Mouse (Mus musculus) ES-Bruce4 (cell line): Measurements from ENCODE around the gene Lmod1. TPM values are rescaled to one million over a fixed set of nuclear protein-coding genes. Genes with fewer than 3 reads are reported as not detected.

ENCODE experiments used
- H3K27ac ChIP-seq: 2 replicates; pipeline ENCODE4 v1.5.1; 2012; ENCODE audit warnings: low read length, inconsistent platforms; ENCODE audit not compliant: insufficient read depth
- H3K27me3 ChIP-seq: 2 replicates; pipeline ENCODE4 v1.6.1; 2012; ENCODE audit warnings: mild to moderate bottlenecking, low read length, inconsistent platforms; ENCODE audit not compliant: control insufficient read depth, poor library complexity, insufficient read depth, severe bottlenecking
- H3K36me3 ChIP-seq: 2 replicates; pipeline ENCODE4 v1.6.1; 2012; ENCODE audit warnings: inconsistent platforms, mild to moderate bottlenecking, low read length, moderate library complexity; ENCODE audit not compliant: control insufficient read depth, poor library complexity, insufficient read depth, severe bottlenecking
- H3K4me1 ChIP-seq: one replicate; pipeline ENCODE4 v1.8.1; 2011; ENCODE audit warnings: low read length; ENCODE audit not compliant: control insufficient read depth, insufficient read depth
- H3K4me3 ChIP-seq: 2 replicates; pipeline ENCODE4 v1.5.1; 2011; ENCODE audit warnings: low read depth, mild to moderate bottlenecking, low read length
- H3K9ac ChIP-seq: 2 replicates; pipeline ENCODE4 v1.6.1; 2012; ENCODE audit warnings: low read depth, mild to moderate bottlenecking, inconsistent platforms; ENCODE audit not compliant: poor library complexity, severe bottlenecking
- H3K9me3 ChIP-seq: replicated peaks from 2 replicates; pipeline ENCODE4 v1.6.1; 2012; ENCODE audit warnings: mild to moderate bottlenecking, low read length, inconsistent platforms; ENCODE audit not compliant: control insufficient read depth, poor library complexity, insufficient read depth, severe bottlenecking
- CTCF ChIP-seq: IDR thresholded peaks from one replicate; pipeline ENCODE4 v1.8.1; 2011; ENCODE audit warnings: low read depth, low read length
- EP300 ChIP-seq: IDR thresholded peaks from 2 replicates; pipeline ENCODE4 v1.6.1; 2011; ENCODE audit warnings: low read depth, low read length; ENCODE audit not compliant: insufficient read depth
- POLR2A ChIP-seq: IDR thresholded peaks from one replicate; pipeline ENCODE4 v1.8.1; 2011; ENCODE audit warnings: low read length; ENCODE audit not compliant: insufficient read depth
- polyA plus RNA-seq: library from polyadenylated mRNA; stranded (reverse); fragments of >200 nt; gene quantifications from 2 replicates; pipeline ENCODE4 v1.2.4, GENCODE M21; 2011; ENCODE audit warnings: low read depth; ENCODE audit not compliant: missing spikeins, insufficient read depth, insufficient read length

Lmod1 gene
- polyA plus RNA-seq, 1 experiment: 2.5 TPM

DNA sequence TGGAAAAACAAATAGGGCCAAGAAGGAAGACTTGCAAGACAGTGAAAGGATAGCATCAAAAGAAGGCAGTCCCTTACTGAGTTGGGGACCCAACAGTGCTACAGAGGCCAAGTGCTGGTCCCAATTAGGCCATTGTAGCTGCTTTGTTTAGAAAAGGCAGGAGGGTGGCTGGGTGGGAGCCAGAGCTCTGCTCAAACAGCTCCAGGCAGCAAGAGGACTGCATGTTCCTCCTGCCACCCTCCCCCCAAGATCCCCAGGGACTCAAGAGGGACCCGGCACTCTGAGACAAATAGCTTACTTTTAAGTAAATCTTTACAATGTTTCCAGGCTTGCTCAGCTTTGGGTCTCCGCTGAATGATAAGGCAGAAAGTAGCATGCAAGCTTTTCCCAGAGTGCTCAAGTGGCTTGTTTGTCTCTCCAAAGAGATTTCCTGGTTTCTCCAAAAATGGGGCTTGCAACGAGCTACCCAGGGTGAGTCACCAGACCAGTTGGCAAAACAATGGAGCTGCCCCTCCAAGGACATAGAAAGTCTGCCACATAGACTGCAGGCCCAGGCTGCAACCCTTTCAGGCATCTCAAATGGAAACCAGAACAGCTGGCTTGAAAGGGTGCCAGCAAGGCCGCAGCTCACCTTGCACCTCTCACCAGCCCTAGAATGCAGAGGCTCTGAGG, 23.0 kb downstream of the Lmod1 start:
- Histone ChIP-seq H3K27ac (no peak overlapping the region), H3K27me3 (no peaks in the 10 kb centered on the region), H3K9me3 (no peaks in the 10 kb centered on the region), H3K36me3 (no peaks in the 10 kb centered on the region), H3K4me1 (peaks cover 2% of the 10 kb centered on the region), H3K4me3 (no peak overlapping the region), H3K9ac (no peak overlapping the region)
- no peak for TF ChIP-seq CTCF
- no peak for TF ChIP-seq POLR2A
- TF ChIP-seq EP300: no peak

DNA sequence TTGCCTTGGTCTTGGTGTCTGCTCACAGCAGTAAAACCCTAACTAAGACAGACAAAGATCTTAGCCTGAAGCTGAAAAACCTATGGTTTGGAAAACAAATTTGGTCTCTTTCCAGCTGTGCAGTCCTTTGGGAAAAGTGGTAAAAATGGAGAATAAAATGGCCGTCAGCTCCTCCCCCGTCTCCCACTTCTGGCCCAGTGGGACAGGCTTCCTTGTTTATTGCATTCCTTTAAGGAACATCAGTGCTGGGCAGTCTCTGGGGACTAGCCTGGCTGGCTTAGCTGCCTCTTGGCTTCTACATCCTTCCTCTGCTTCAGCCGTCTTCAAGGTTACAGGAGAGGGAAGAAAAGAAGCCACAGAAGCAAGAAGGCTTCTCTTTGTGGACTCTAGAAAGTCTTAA, 27.3 kb downstream of the Lmod1 start:
- Histone ChIP-seq H3K9me3 (no peaks in the 10 kb centered on the region), H3K27me3 (no peaks in the 10 kb centered on the region), H3K9ac (no peak overlapping the region), H3K27ac (no peak overlapping the region), H3K4me3 (no peak overlapping the region), H3K4me1 (peaks cover 2% of the 10 kb centered on the region), H3K36me3 (no peaks in the 10 kb centered on the region)
- TF ChIP-seq EP300: no peak
- TF ChIP-seq POLR2A: no peak
- no peak for TF ChIP-seq CTCF

DNA sequence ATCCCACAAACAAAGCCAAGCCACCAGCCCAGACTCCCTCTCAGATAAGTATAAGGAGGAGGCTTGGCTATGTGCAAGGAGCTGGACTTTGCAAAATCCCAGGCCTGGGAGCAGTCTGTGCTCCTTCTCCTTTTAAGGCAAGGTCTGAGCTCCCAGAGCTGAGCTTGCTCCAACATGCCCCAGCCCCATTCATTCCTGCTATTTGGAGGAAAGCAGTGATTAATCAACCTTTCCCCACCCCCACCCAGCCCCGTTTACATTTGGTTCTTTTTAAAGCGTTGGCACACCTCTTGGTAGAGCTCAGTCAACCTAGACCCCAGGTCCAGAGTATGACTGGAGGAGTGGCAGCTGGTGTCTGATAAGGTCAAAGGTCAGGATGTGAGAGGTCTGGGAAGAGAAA, 34.5 kb downstream of the Lmod1 start:
- Histone ChIP-seq H3K4me1 (no peaks in the 10 kb centered on the region), H3K27ac (no peak overlapping the region), H3K36me3 (no peaks in the 10 kb centered on the region), H3K27me3 (no peaks in the 10 kb centered on the region), H3K9ac (no peak overlapping the region), H3K9me3 (peaks cover 2% of the 10 kb centered on the region; the same call in 1 of the 2 replicates), H3K4me3 (no peak overlapping the region)
- TF ChIP-seq POLR2A (no peak), EP300 (no peak)

DNA sequence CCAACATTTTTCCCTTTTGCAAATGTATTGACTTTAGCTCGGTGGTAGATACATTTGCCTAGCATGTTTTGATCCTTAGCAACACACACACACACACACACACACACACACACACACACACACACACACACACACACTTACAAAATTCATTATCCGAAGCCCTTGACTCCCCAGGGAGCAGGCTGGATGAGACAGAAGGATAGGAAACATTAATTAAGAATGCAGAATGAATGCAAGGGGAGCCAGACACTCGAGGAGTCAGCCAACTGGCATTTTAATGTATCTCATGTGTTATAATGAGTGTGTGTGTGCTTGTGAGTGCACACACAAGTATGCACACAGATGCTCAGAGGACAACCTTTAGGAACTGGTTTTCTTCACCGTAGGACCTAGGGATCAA, 36.9 kb downstream of the Lmod1 start:
- no peaks in the 10 kb centered on the region for H3K36me3 ChIP-seq
- H3K9me3 ChIP-seq: peaks cover 2% of the 10 kb centered on the region; the same call in 1 of the 2 replicates
- H3K27ac ChIP-seq: no peak overlapping the region
- TF ChIP-seq CTCF: no peak
- no peak for TF ChIP-seq POLR2A
- no peak for TF ChIP-seq EP300
- no peak overlapping the region for H3K4me3 ChIP-seq
- H3K27me3 ChIP-seq: no peaks in the 10 kb centered on the region
- H3K4me1 ChIP-seq: peaks cover 4% of the 10 kb centered on the region
- no peak overlapping the region for H3K9ac ChIP-seq

DNA sequence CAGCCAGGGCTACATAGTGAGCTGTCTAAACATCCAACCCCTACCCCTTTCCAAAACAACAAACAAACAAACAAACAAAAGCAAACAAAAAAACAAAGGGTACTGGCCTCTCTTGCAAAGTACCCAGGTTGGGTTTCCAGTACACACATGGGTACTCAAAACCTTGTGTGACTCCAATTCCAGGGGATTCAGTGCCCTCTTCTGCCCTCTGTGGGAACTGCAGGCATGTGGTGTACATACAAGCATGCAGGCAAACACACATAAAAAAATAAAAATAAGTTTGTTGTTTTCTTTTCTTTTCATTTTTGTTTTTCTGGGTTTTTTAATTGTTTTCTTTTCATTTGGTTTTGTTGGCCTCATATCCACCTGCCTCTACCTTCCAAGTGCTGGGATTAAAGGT, 37.5 kb downstream of the Lmod1 start:
- H3K4me1 ChIP-seq: peaks cover 4% of the 10 kb centered on the region
- no peak overlapping the region for H3K9ac ChIP-seq
- H3K27ac ChIP-seq: no peak overlapping the region
- H3K27me3 ChIP-seq: no peaks in the 10 kb centered on the region
- TF ChIP-seq POLR2A (no peak), EP300 (no peak), CTCF (peak; percentile 2)
- H3K4me3 ChIP-seq: no peak overlapping the region
- peaks cover 2% of the 10 kb centered on the region; the same call in 1 of the 2 replicates for H3K9me3 ChIP-seq
- no peaks in the 10 kb centered on the region for H3K36me3 ChIP-seq

DNA sequence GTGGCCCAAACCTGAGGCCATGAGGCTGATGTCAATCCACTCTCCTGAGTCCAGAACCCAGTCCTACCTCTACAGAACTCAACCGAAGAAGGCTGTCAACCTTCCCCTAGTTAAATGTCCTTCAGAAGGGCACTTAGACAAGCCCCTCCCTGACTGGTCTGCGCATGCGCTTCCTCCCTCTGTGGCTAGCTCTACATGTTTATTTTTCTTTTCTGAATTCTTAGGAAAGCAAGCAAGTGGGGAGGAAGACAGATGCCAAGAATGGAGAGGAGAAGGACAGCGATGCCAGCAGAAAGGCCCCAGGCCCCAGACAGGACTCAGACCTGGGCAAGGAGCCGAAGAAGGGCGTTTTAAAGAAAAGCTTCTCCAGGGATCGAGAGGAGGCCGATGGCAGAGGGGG, 38.8 kb downstream of the Lmod1 start:
- Histone ChIP-seq H3K27me3 (no peaks in the 10 kb centered on the region), H3K36me3 (no peaks in the 10 kb centered on the region), H3K9me3 (peaks cover 2% of the 10 kb centered on the region; the same call in 1 of the 2 replicates), H3K4me1 (peaks cover 4% of the 10 kb centered on the region), H3K27ac (no peak overlapping the region), H3K4me3 (no peak overlapping the region), H3K9ac (no peak overlapping the region)
- TF ChIP-seq POLR2A: no peak
- TF ChIP-seq EP300: no peak
